Mouse (Mus musculus) limb, embryonic 14.5 days (tissue): ENCODE measurements at regions not wholly inside any gene's neighbourhood (a gene's known extent, or its start where the extent isn't known, plus 50 kb on each side); places are given as distances from the start of the nearest gene placed in this dataset.

Source experiments
- ATAC-seq: fragments of 200-750 bp; cut with Nextera tagmentation; 2 replicates; pipeline ENCODE4 v1.8.0; 2017; ENCODE audit warnings: low read depth, moderate number of reproducible peaks, moderate TSS enrichment; ENCODE audit not compliant: low FRiP score
- DNase-seq: peaks from one replicate; pipeline ENCODE4 v3.0.0-alpha.2; 2015; ENCODE audit warnings: low spot score
- H3K27ac ChIP-seq: fragments of 300-500 bp; sonication (generic); replicated peaks from 2 replicates; pipeline ENCODE4 v1.5.1; 2014; ENCODE audit warnings: low read depth, mild to moderate bottlenecking, low read length, moderate library complexity, mixed read lengths
- H3K27me3 ChIP-seq: fragments of 300-500 bp; sonication (generic); 2 replicates; pipeline ENCODE4 v1.6.1; 2014; ENCODE audit warnings: low read length, mixed read lengths; ENCODE audit not compliant: control insufficient read depth, insufficient read depth
- H3K36me3 ChIP-seq: fragments of 300-500 bp; sonication (generic); 2 replicates; pipeline ENCODE4 v1.6.1; 2014; ENCODE audit warnings: mild to moderate bottlenecking, low read length, moderate library complexity, mixed read lengths; ENCODE audit not compliant: control insufficient read depth, insufficient read depth
- H3K4me1 ChIP-seq: fragments of 300-500 bp; sonication (generic); 2 replicates; pipeline ENCODE4 v1.6.1; 2014; ENCODE audit warnings: antibody characterized with exemption, low read length, mixed read lengths; ENCODE audit not compliant: control insufficient read depth, insufficient read depth
- H3K4me2 ChIP-seq: fragments of 300-500 bp; sonication (generic); replicated peaks from 2 replicates; pipeline ENCODE4 v1.6.1; 2014; ENCODE audit warnings: low read depth, mild to moderate bottlenecking, low read length, moderate library complexity; ENCODE audit not compliant: severe bottlenecking
- H3K4me3 ChIP-seq: fragments of 300-500 bp; sonication (generic); replicated peaks from 2 replicates; pipeline ENCODE4 v1.5.1; 2014; ENCODE audit warnings: low read length
- H3K9ac ChIP-seq: fragments of 300-500 bp; sonication (generic); 2 replicates; pipeline ENCODE4 v1.6.1; 2014; ENCODE audit warnings: mild to moderate bottlenecking, low read depth, low read length, moderate library complexity; ENCODE audit not compliant: severe bottlenecking
- H3K9me3 ChIP-seq: fragments of 300-500 bp; sonication (generic); 2 replicates; pipeline ENCODE4 v1.6.1; 2016; ENCODE audit warnings: low read length; ENCODE audit not compliant: control insufficient read depth
- POLR2A ChIP-seq: fragments of 200-500 bp; IDR thresholded peaks from 2 replicates; pipeline ENCODE4 v1.8.0; 2012; ENCODE audit warnings: inconsistent platforms, mild to moderate bottlenecking, moderate library complexity, borderline replicate concordance; ENCODE audit not compliant: insufficient read depth, insufficient read length; ENCODE audit errors: extremely low read depth
- WGBS: fragments of 180-500 bp; shearing (Covaris S2); extraction: QIAGEN DNeasy Blood & Tissue Kit; methylation state at CpG from one replicate; pipeline ENCODE4 v1.1.7; 2014; 5-methylcytosine and 5-hydroxymethylcytosine counted together

DNA sequence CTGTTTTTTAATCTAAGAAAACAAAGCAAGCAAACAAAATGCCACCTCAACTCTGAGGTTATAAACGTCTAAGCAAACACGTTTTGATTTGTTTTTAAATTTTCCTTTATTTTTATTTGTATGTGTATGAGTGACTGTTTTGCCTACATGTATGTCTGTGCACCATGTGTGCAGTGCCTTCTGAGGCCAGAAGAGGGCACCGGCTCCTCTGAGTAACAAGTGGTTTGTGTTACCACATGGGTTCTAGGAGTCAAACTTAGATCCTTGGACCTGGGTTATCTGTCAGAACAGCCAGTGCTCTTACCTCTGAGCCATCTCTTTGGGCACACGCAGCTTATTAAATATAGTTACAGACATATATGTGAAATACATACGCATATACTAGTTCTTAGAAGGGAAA, 57.6 kb upstream of the Rad23b start:
- H3K27me3 ChIP-seq = no peaks in the 10 kb centered on the region
- no peak overlapping the region for H3K4me2 ChIP-seq
- no peak overlapping the region for H3K4me3 ChIP-seq
- ATAC-seq = no peak
- H3K9me3 ChIP-seq = no peaks in the 10 kb centered on the region
- WGBS = 86% methylated on average over 5 of the region's 5 CpGs
- H3K36me3 ChIP-seq = no peaks in the 10 kb centered on the region
- no peak for DNase-seq
- no peak overlapping the region for H3K27ac ChIP-seq
- H3K4me1 ChIP-seq = peaks cover 7% of the 10 kb centered on the region
- no peak overlapping the region for H3K9ac ChIP-seq
- TF ChIP-seq POLR2A = no peak

DNA sequence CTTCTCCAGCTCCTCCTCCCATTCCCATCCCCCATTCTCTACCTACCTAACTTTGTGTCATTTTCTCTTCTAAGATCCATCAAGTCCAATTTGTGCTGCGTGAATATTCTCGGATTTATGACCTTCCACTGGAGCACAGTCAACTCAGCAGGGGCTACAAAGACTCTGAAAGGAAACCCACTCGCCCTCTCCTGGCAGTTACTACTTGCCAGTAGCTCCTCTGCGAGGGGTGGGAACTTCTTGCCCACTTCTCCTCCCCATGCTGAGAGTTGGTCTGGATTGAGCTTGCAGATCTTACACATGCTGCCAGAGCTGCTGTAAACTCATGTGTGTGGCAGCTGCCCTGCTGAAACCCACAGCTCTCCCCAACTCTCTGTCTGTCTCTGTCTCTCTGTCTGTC, 57.1 kb upstream of the Rad23b start:
- TF ChIP-seq POLR2A = no peak
- no peak overlapping the region for H3K27ac ChIP-seq
- no peak overlapping the region for H3K9ac ChIP-seq
- DNase-seq = no peak
- no peaks in the 10 kb centered on the region for H3K9me3 ChIP-seq
- no peak overlapping the region for H3K4me2 ChIP-seq
- no peak for ATAC-seq
- no peak overlapping the region for H3K4me3 ChIP-seq
- no peaks in the 10 kb centered on the region for H3K27me3 ChIP-seq
- 29% methylated on average over 4 of the region's 4 CpGs for WGBS
- H3K36me3 ChIP-seq = no peaks in the 10 kb centered on the region
- H3K4me1 ChIP-seq = peaks cover 7% of the 10 kb centered on the region

DNA sequence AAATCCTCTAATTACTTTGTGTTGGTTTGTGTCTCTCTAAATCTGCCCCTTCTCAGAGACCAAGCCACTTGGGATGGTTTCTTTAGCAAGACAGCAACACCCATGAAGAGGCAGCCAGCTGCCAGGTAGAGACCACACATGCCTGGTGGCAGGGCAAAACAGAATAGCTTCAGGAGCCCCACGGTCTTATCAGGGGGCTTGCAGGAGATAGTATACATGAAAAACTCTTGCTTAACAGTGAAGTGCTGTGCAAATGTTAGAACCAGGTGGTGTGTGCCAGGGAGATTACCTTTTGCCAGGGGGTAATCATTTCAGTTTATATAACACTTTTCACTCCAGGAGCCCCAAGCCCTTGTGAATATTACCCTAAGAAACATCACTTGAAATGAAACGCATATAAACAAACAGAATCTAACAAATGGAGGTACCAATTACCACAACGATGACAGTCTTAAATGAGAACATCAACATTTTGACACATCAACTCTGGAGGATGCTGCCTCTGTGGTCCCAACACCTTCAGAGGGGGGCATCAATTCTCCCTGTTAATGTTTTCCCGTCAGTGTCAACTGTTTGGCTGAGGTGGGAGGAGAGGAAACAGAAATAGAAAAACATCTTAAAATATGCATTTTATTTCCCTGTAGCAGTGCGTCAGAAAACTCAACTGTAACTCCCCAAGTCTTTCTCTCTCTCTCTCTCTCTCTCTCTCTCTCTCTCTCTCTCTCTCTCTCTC, 56.3 kb upstream of the Rad23b start:
- ATAC-seq = no peak
- Histone ChIP-seq H3K27me3 (no peaks in the 10 kb centered on the region), H3K4me2 (peak overlapping the region; percentile 50; the same call in 1 of the 2 replicates), H3K4me1 (peaks cover 7% of the 10 kb centered on the region), H3K9ac (no peak overlapping the region), H3K9me3 (no peaks in the 10 kb centered on the region), H3K4me3 (peak overlapping the region; percentile 34), H3K27ac (no peak overlapping the region), H3K36me3 (no peaks in the 10 kb centered on the region)
- no peak for TF ChIP-seq POLR2A
- 20% methylated on average over 5 of the region's 5 CpGs for WGBS
- no peak for DNase-seq

DNA sequence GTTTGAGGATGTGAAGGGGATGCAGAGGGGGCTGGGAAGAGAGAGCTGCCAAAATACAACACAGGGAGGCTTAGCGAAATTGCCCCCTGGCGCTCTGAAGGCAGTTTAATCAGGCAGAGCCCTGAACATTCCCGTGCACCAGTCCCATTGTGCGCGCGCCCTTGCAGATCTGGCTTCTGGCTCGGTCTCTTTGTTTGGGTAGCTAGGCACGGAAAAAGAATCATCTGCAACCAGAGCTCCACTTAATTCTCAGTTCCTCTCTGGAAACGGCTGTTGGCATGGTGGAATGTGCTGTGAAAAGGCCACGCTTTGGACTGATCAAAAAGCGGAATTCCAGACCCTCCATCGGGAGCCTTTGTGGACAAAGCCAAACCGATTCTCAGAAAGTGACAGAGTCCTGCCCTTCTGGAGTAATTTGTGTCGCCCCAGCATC, 55.6 kb upstream of the Rad23b start:
- DNase-seq (peak; percentile 70), ATAC-seq (peak; percentile 67)
- H3K27me3 ChIP-seq = no peaks in the 10 kb centered on the region
- H3K9me3 ChIP-seq = no peaks in the 10 kb centered on the region
- H3K27ac ChIP-seq = peak overlapping the region; percentile 45; the same call in 1 of the 2 replicates
- TF ChIP-seq POLR2A = peak; percentile 83; the same call in 1 of the 2 replicates
- peaks cover 7% of the 10 kb centered on the region for H3K4me1 ChIP-seq
- peak overlapping the region; percentile 50 for H3K4me2 ChIP-seq
- H3K36me3 ChIP-seq = no peaks in the 10 kb centered on the region
- 0% methylated on average over 13 of the region's 14 CpGs for WGBS
- peak overlapping the region; percentile 34 for H3K4me3 ChIP-seq
- H3K9ac ChIP-seq = peak overlapping the region; percentile 49

DNA sequence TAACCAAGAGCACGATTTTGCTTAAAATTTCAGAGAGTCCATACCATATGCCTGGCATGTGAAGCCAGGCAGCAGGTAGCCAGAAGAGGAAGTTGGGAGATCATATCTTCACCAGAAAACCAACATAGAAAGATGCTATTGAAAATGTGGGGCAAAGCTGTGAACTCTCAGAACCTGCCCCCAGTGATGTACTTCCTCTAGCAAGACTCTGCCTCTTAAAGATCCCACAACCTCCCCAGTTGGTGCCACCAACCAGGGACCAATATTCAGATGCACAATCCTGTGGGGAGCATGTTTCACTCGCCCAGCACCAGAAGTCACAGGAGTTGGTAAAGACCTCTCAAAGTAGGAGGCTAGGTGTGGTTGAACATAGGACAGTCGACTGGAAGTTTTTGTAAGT, 52.0 kb upstream of the Rad23b start:
- H3K9ac ChIP-seq = no peak overlapping the region

More for the DNA sequence above, 52.0 kb upstream of the Rad23b start:
- H3K4me1 ChIP-seq = peaks cover 7% of the 10 kb centered on the region
- no peak overlapping the region for H3K4me3 ChIP-seq
- H3K9me3 ChIP-seq = no peaks in the 10 kb centered on the region
- 80% methylated on average over 3 of the region's 3 CpGs for WGBS
- no peaks in the 10 kb centered on the region for H3K27me3 ChIP-seq
- H3K36me3 ChIP-seq = no peaks in the 10 kb centered on the region
- TF ChIP-seq POLR2A = no peak
- DNase-seq (no peak), ATAC-seq (no peak)
- H3K27ac ChIP-seq = no peak overlapping the region
- no peak overlapping the region for H3K4me2 ChIP-seq
